Mouse (Mus musculus) limb, embryonic 11.5 days (tissue): Measurements from ENCODE around the gene Gm45785. TPM values are rescaled to one million over a fixed set of nuclear protein-coding genes. Genes with fewer than 3 reads are reported as not detected.

Experiments used
- ATAC-seq: fragments of 200-750 bp; cut with Nextera tagmentation; 2 replicates; pipeline ENCODE4 v1.8.0; 2017; ENCODE audit warnings: low read depth; ENCODE audit not compliant: insufficient number of reproducible peaks, low FRiP score, low TSS enrichment
- DNase-seq: peaks from one replicate; pipeline ENCODE4 v3.0.0-alpha.2; 2015; ENCODE audit warnings: low spot score
- H3K27ac ChIP-seq: fragments of 300-500 bp; sonication (generic); replicated peaks from 2 replicates; pipeline ENCODE4 v1.5.1; 2014; ENCODE audit warnings: low read depth, mild to moderate bottlenecking, low read length
- H3K27me3 ChIP-seq: fragments of 300-500 bp; sonication (generic); 2 replicates; pipeline ENCODE4 v1.6.1; 2014; ENCODE audit warnings: mild to moderate bottlenecking, low read length, mixed read lengths; ENCODE audit not compliant: control insufficient read depth, insufficient read depth
- H3K36me3 ChIP-seq: fragments of 300-500 bp; sonication (generic); 2 replicates; pipeline ENCODE4 v1.6.1; 2014; ENCODE audit warnings: mild to moderate bottlenecking, low read length, moderate library complexity, mixed read lengths; ENCODE audit not compliant: control insufficient read depth, insufficient read depth
- H3K4me1 ChIP-seq: fragments of 300-500 bp; sonication (generic); 2 replicates; pipeline ENCODE4 v1.6.1; 2014; ENCODE audit warnings: low read length, mixed read lengths; ENCODE audit not compliant: control insufficient read depth, insufficient read depth
- H3K4me2 ChIP-seq: fragments of 300-500 bp; sonication (generic); 2 replicates; pipeline ENCODE4 v1.6.1; 2014; ENCODE audit warnings: low read depth, mild to moderate bottlenecking, moderate library complexity; ENCODE audit not compliant: severe bottlenecking
- H3K4me3 ChIP-seq: fragments of 300-500 bp; sonication (generic); 2 replicates; pipeline ENCODE4 v1.5.1; 2014; ENCODE audit warnings: low read depth, low read length
- H3K9ac ChIP-seq: fragments of 300-500 bp; sonication (generic); 2 replicates; pipeline ENCODE4 v1.6.1; 2014; ENCODE audit warnings: mild to moderate bottlenecking, low read length
- H3K9me3 ChIP-seq: fragments of 300-500 bp; sonication (generic); 2 replicates; pipeline ENCODE4 v1.6.1; 2016; ENCODE audit warnings: low read length; ENCODE audit not compliant: control insufficient read depth
- WGBS: fragments of 180-500 bp; shearing (Covaris S2); extraction: QIAGEN DNeasy Blood & Tissue Kit; methylation state at CpG from one replicate; pipeline ENCODE4 v1.1.7; 2014; 5-methylcytosine and 5-hydroxymethylcytosine counted together
- polyA plus RNA-seq: library from polyadenylated mRNA; unstranded; fragments of >200 nt; fragmentation: Nextera tagmentation; extraction: Ambion mirVana; gene quantifications from 2 replicates; pipeline ENCODE4 v1.2.1, GENCODE M21; 2014

The Gm45785 gene
- polyA plus RNA-seq, 1 experiment from 2014 or later = not detected

DNA sequence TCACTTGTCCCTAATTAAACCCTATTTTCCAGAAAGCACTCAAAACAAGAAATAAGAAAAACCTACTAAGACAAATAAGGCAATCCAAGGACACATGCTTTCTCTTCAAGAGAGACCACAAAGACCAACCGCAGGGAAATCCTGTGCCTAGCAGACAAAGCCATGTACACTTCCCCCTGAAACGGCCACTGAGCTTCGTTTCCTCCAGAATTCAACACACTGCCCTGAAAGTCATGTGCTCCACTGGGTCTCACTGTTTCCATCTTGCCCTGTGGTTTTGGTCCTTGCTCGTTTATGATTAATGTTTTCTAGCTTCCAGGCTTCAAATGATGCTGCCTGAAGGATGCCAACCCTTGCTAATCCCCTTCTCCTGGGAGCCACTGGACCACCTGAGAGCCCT is 18.1 kb upstream of the Gm45785 start:
- H3K9ac ChIP-seq = no peak overlapping the region
- no peak overlapping the region for H3K27ac ChIP-seq
- H3K4me1 ChIP-seq = no peaks in the 10 kb centered on the region
- 89% methylated on average over 4 of the region's 4 CpGs for WGBS
- DNase-seq (no peak), ATAC-seq (no peak)
- no peak overlapping the region for H3K4me2 ChIP-seq
- no peaks in the 10 kb centered on the region for H3K9me3 ChIP-seq
- no peak overlapping the region for H3K4me3 ChIP-seq
- H3K36me3 ChIP-seq = peaks cover 5% of the 10 kb centered on the region; the same call in 1 of the 2 replicates
- H3K27me3 ChIP-seq = no peaks in the 10 kb centered on the region

DNA sequence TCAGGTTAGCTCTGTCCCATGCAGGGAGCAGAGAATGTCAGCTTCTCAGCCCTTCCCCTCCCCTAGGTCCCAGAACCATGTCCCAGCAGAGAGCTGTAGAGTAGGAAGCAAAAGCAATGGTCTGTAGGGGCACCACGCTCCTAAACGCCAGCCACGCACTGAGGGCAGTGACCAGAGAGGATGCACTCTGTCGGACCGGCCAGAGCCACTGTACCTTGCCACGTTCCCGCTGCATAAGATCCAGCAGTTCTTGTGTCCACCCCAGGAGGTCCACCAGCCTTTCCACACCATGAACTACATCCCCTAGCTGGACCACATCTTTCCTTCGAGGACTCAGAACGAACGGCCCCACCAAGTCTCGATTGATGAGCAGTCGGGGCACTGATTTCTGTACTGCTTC is 8.6 kb upstream of the Gm45785 start:
- Histone ChIP-seq H3K4me2 (no peak overlapping the region), H3K9me3 (no peaks in the 10 kb centered on the region), H3K27ac (no peak overlapping the region), H3K36me3 (peaks cover 12% of the 10 kb centered on the region), H3K4me3 (no peak overlapping the region), H3K27me3 (no peaks in the 10 kb centered on the region), H3K4me1 (no peaks in the 10 kb centered on the region), H3K9ac (no peak overlapping the region)
- DNase-seq = no peak
- WGBS = 87% methylated on average over 12 of the region's 12 CpGs
- no peak for ATAC-seq

DNA sequence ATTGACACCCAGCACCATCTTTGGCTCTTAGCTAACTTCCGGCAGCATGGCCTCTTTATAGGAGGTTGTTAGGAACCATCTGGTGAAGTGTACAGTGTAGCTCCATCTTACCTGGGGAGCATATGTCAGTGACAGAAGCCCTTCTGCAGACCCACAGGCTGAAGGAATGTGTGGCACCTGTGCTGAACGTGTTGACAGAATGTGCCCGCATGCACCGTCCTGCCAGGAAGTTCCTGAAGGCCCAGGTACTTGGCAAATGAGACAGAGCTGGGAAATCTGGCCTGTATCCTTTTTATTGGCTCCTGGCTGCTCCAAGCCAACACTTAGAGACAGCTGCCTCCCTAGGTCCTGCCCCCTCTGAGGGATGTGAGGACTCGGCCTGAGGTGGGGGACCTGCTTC is 4.6 kb upstream of the Gm45785 start:
- H3K9me3 ChIP-seq = no peaks in the 10 kb centered on the region
- no peak overlapping the region for H3K9ac ChIP-seq
- DNase-seq (no peak), ATAC-seq (no peak)
- H3K4me2 ChIP-seq = no peak overlapping the region
- no peak overlapping the region for H3K4me3 ChIP-seq
- H3K4me1 ChIP-seq = peaks cover 7% of the 10 kb centered on the region
- H3K27me3 ChIP-seq = no peaks in the 10 kb centered on the region
- no peak overlapping the region for H3K27ac ChIP-seq
- 85% methylated on average over 5 of the region's 5 CpGs for WGBS
- H3K36me3 ChIP-seq = peaks cover 9% of the 10 kb centered on the region; the same call in 1 of the 2 replicates

DNA sequence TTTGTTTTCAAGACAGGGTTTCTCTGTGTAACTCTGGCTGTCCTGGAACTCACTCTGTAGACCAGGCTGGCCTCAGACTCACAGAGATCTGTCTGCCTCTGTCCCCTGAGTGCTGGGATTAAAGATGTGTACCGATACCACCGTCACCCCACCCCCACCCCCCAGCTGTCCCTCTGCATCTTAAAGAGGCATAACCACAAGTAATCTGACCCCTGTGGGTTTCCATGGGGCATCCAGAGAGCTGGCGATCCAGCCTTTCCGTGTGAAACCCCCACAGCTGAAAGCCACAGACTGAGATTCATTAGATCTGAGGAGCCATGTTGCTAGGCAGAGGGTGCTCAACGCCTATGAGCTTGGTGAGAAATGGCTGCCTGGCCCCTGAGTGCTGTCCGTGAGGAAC is 3.9 kb upstream of the Gm45785 start:
- no peaks in the 10 kb centered on the region for H3K27me3 ChIP-seq
- no peak overlapping the region for H3K4me2 ChIP-seq
- H3K9me3 ChIP-seq = no peaks in the 10 kb centered on the region
- ATAC-seq (no peak), DNase-seq (no peak)
- no peak overlapping the region for H3K9ac ChIP-seq
- peaks cover 9% of the 10 kb centered on the region; the same call in 1 of the 2 replicates for H3K36me3 ChIP-seq
- H3K27ac ChIP-seq = no peak overlapping the region
- peaks cover 12% of the 10 kb centered on the region for H3K4me1 ChIP-seq
- WGBS = 67% methylated on average over 6 of the region's 6 CpGs
- no peak overlapping the region for H3K4me3 ChIP-seq

DNA sequence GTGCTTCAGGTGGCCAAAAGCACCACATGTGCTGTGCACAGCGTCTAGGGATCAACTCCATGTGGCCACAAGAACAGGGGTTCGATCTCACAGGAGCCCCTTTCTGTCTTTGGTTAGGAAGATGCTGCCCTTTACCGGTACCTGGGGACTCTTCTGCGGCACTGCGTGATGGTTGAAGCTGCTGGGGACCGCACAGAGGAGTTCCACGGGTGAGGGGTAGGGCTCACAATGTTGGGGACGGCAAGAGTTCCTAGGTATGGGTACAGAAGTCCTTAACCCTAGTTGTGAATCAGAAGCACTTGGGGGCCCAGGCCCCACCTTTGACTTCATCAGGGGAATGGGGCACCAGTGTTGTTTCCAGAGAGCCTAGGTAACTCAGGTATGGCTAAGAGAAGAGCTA is 2.6 kb upstream of the Gm45785 start:
- Histone ChIP-seq H3K9me3 (no peaks in the 10 kb centered on the region), H3K27ac (no peak overlapping the region), H3K36me3 (peaks cover 11% of the 10 kb centered on the region; the same call in 1 of the 2 replicates), H3K9ac (no peak overlapping the region), H3K4me2 (no peak overlapping the region), H3K4me3 (no peak overlapping the region), H3K4me1 (peaks cover 12% of the 10 kb centered on the region), H3K27me3 (no peaks in the 10 kb centered on the region)
- 95% methylated on average over 8 of the region's 8 CpGs for WGBS
- DNase-seq = no peak
- no peak for ATAC-seq

DNA sequence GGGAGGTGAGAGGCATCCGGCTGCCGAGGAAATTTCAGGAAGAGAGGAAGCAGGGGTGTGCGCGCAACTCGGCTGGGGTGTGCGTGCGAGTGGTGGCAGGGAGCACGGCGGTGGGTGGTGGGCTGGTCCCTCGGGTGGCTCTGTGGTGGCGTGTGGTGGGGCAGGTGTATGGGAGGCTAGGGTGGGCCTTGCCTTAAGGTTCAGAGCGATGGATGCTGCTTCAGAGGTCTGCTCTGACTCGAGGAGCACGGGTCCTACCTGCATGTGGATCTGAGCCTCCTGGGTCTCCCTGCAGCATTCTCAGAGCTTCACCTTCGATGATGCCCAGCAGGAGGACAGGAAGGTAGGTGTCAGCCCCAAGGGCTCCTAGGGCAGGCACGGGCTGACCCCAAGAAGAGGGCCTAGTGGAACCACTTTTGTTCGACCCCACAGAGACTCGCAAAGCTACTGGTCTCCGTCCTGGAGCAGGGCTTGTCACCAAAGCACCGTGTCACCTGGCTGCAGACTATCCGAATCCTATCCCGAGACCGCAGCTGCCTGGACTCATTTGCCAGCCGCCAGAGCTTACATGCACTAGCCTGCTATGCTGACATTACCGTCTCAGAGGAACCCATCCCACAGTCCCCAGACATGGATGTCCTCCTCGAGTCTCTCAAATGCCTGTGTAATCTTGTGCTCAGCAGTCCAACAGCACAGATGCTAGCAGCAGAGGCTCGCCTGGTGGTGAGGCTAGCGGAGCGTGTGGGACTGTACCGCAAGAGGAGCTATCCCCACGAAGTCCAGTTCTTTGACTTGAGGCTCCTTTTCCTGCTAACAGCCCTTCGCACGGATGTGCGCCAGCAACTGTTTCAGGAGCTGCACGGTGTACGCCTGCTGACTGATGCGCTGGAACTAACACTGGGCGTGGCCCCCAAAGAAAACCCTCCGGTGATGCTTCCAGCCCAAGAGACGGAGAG is 1.7 kb upstream of the Gm45785 start, which contains the start of gene Bet1l:
TSS of gene Bet1l (minus strand) at position 28 of the 956 bp plus-strand sequence.
- peak within 1 kb of the TSS; percentile 45; the same call in 1 of the 2 replicates for H3K27ac ChIP-seq
- peaks cover 11% of the 10 kb centered on the region; the same call in 1 of the 2 replicates for H3K36me3 ChIP-seq
- no peaks in the 10 kb centered on the region for H3K27me3 ChIP-seq
- no peaks in the 10 kb centered on the region for H3K9me3 ChIP-seq
- peaks cover 12% of the 10 kb centered on the region for H3K4me1 ChIP-seq
- peak within 1 kb of the TSS; percentile 100 for H3K4me2 ChIP-seq
- peak within 1 kb of the TSS; percentile 74 for H3K4me3 ChIP-seq
- peak within 1 kb of the TSS; percentile 82 for H3K9ac ChIP-seq
- ATAC-seq (peak; percentile 31; the same call in 1 of the 2 replicates), DNase-seq (no peak)
- WGBS = 41% methylated on average over 40 of the region's 40 CpGs

DNA sequence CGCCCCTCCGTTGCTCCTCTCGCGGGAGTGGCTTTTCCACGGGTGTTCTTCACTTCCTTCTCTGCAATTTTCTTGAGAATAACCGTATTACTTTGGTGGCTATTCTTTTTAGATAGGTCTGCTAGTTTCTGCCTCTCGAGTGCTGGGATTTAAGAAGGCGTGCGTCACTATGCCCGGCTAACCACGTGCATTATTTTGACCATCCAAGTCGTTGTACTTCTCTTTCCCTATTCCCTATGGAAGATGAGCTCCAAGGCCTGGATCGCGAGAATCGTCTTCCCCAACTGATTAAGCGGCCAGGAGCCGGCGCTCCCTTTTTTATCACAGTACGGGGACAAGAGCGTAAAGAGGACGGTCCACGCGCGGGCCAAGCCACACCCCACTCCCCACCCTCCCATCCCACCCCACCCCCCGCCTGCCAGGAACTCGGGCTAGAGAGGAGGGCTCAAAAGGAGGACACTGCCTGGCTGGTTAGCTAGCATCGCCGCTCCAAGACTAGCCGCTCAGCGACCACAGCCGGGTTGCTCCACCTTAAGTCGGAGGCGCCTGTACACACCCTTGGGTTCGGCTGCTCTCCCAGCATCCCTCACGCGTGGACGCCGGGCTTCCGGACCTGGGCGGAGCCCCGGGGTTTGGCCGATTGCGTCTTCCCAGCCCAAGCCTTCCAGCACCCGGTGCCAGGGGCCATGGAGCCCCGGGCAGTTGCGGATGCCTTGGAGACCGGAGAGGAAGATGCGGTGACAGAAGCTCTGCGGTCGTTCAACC is 836 bp upstream of the Gm45785 start, which contains the start of gene Ric8a:
TSS of gene Ric8a (plus strand) at position 173 of the 765 bp plus-strand sequence.
- WGBS = under 1% methylated on average over 50 of the region's 50 CpGs
- Histone ChIP-seq H3K27me3 (no peaks in the 10 kb centered on the region), H3K4me3 (peak within 1 kb of the TSS; percentile 74), H3K4me2 (peak within 1 kb of the TSS; percentile 100), H3K27ac (peak within 1 kb of the TSS; percentile 45; the same call in 1 of the 2 replicates), H3K9ac (peak within 1 kb of the TSS; percentile 82), H3K4me1 (peaks cover 12% of the 10 kb centered on the region), H3K9me3 (no peaks in the 10 kb centered on the region), H3K36me3 (peaks cover 11% of the 10 kb centered on the region; the same call in 1 of the 2 replicates)
- ATAC-seq = peak; percentile 65
- DNase-seq = peak; percentile 83

DNA sequence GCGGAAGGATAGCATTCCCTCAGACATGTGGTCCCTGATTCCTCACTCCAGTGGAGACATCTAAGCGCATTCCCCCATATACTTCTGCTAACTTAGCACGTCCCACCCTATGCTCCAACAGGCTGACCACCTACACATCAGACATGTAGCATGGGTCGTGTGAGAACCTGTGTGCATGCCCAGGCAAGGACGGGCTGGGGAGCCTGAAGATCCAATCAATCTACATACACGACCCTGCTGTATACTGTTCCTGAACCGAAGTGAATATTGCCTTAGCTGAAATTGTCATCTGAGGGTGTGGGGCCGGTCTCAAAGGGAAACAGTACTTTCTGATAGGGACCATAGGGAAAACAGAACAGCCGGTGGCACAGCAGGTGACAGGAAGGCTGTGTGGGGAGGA is 950 bp downstream of the Gm45785 start:
- peak overlapping the region; percentile 74 for H3K4me3 ChIP-seq
- peak overlapping the region; percentile 100 for H3K4me2 ChIP-seq
- H3K27ac ChIP-seq = no peak overlapping the region
- 76% methylated on average over 9 of the region's 9 CpGs for WGBS
- peaks cover 12% of the 10 kb centered on the region; the same call in 1 of the 2 replicates for H3K36me3 ChIP-seq
- H3K9me3 ChIP-seq = no peaks in the 10 kb centered on the region
- ATAC-seq = no peak
- DNase-seq = no peak
- peaks cover 12% of the 10 kb centered on the region for H3K4me1 ChIP-seq
- no peaks in the 10 kb centered on the region for H3K27me3 ChIP-seq
- H3K9ac ChIP-seq = peak overlapping the region; percentile 79
